Mouse (Mus musculus): ENCODE measurements around the gene Frk. TPM values are rescaled to one million over a fixed set of nuclear protein-coding genes. Genes with fewer than 3 reads are reported as not detected.

Gene Frk
- under 1 TPM; 0.06 to 0.07 TPM for polyA plus RNA-seq (2017; shearing (Covaris generic))

GRCm38 (mm10) chr10:34483297-34484013 is at the start of gene Frk:
Gene Frk, plus strand, starts transcription at chr10:34483399.

Other genes with a start within 250 kb of the Frk start
- gene Tspyl1, start 201.2 kb upstream of the Frk start, polyA plus RNA-seq (2017; shearing (Covaris generic)) = 10 to 100 TPM; 59.1 to 70.7 TPM
- gene Tspyl4, start 186.0 kb upstream of the Frk start, polyA plus RNA-seq (2017; shearing (Covaris generic)) = 10 to 100 TPM; 10.4 to 13.6 TPM
- 1 to 10 TPM in 1 of 2 experiments, under 1 TPM in 1; 0.18 to 2.2 TPM for gene Col10a1, start 93.4 kb upstream of the Frk start, polyA plus RNA-seq (2017; shearing (Covaris generic))
- gene Nt5dc1, start 64.8 kb upstream of the Frk start, polyA plus RNA-seq (2017; shearing (Covaris generic)) = 10 to 100 TPM; 54.9 to 74.0 TPM